Mouse (Mus musculus): ENCODE measurements at regions not wholly inside any gene's neighbourhood (a gene's known extent, or its start where the extent isn't known, plus 50 kb on each side); places are given as distances from the start of the nearest gene placed in this dataset.
A peak's percentile ranks its signal among the peaks of the same experiment; 100 is the strongest.

GRCm38 (mm10) chr11:7010858-7011257 is 52.4 kb upstream of the Adcy1 start:
- no peak for DNase-seq (ENCODE audit: low spot score in 2 of 2)

GRCm38 (mm10) chr11:6999329-6999728 is 64.0 kb upstream of the Adcy1 start:
- no peak for DNase-seq (ENCODE audit: low spot score in 2 of 2)

- DNase-seq (ENCODE audit: low spot score in 2 of 2) = no peak
These were observed 64.5 kb upstream of the Adcy1 start for GRCm38 (mm10) chr11:6998810-6999209.

GRCm38 (mm10) chr11:6997508-6997907 is 65.8 kb upstream of the Adcy1 start:
- peak in 1 of 2 experiments; percentile 1 for DNase-seq (ENCODE audit: low spot score in 2 of 2)

- no peak for DNase-seq (ENCODE audit: low spot score in 2 of 2)
These were observed 69.6 kb upstream of the Adcy1 start for GRCm38 (mm10) chr11:6993731-6994130.

GRCm38 (mm10) chr11:6991626-6992025 is 71.7 kb upstream of the Adcy1 start:
- no peak for DNase-seq (ENCODE audit: low spot score in 2 of 2)

GRCm38 (mm10) chr11:6990711-6991110 is 72.6 kb upstream of the Adcy1 start:
- DNase-seq (ENCODE audit: low spot score in 2 of 2) = no peak

GRCm38 (mm10) chr11:6988884-6989824 is 74.1 kb upstream of the Adcy1 start:
- DNase-seq (ENCODE audit: low spot score in 2 of 2) = no peak

- DNase-seq (ENCODE audit: low spot score in 2 of 2) = no peak
These were observed 75.3 kb upstream of the Adcy1 start for GRCm38 (mm10) chr11:6987995-6988394.

- DNase-seq (ENCODE audit: low spot score in 2 of 2) = no peak
These were observed 76.2 kb upstream of the Adcy1 start for GRCm38 (mm10) chr11:6987105-6987504.

- no peak for DNase-seq (ENCODE audit: low spot score in 2 of 2)
These were observed 81.2 kb upstream of the Adcy1 start for GRCm38 (mm10) chr11:6982076-6982475.

- DNase-seq (ENCODE audit: low spot score in 2 of 2) = no peak
These were observed 83.6 kb upstream of the Adcy1 start for GRCm38 (mm10) chr11:6979656-6980055.

GRCm38 (mm10) chr11:6969196-6969595 is 94.1 kb upstream of the Adcy1 start:
- no peak for DNase-seq (ENCODE audit: low spot score in 2 of 2)

GRCm38 (mm10) chr11:6966968-6967367 is 96.3 kb upstream of the Adcy1 start:
- no peak for DNase-seq (ENCODE audit: low spot score in 2 of 2)

- DNase-seq (ENCODE audit: low spot score in 2 of 2) = no peak
These were observed 98.8 kb upstream of the Adcy1 start for GRCm38 (mm10) chr11:6964524-6964923.

GRCm38 (mm10) chr11:6963600-6963999 is 99.7 kb upstream of the Adcy1 start:
- no peak for DNase-seq (ENCODE audit: low spot score in 2 of 2)

- no peak for DNase-seq (ENCODE audit: low spot score in 2 of 2)
These were observed 100.3 kb upstream of the Adcy1 start for GRCm38 (mm10) chr11:6962786-6963575.

GRCm38 (mm10) chr11:6962322-6962721 is 101.0 kb upstream of the Adcy1 start:
- DNase-seq (ENCODE audit: low spot score in 2 of 2) = no peak

GRCm38 (mm10) chr11:6952787-6953186 is 110.5 kb upstream of the Adcy1 start:
- DNase-seq (ENCODE audit: low spot score in 2 of 2) = no peak

GRCm38 (mm10) chr11:6951361-6951760 is 111.9 kb upstream of the Adcy1 start:
- DNase-seq (ENCODE audit: low spot score in 2 of 2) = no peak

- no peak for DNase-seq (ENCODE audit: low spot score in 2 of 2)
These were observed 111.6 kb upstream of the Gm11983 start for GRCm38 (mm10) chr11:6949051-6949450.

- DNase-seq (ENCODE audit: low spot score in 2 of 2) = no peak
These were observed 96.7 kb upstream of the Gm11983 start for GRCm38 (mm10) chr11:6934157-6934556.

- DNase-seq (ENCODE audit: low spot score in 2 of 2) = no peak
These were observed 88.6 kb upstream of the Gm11983 start for GRCm38 (mm10) chr11:6926036-6926435.
